ENCODE assay signal across 8 mouse cellular contexts in genomic region chr11:98982773-98983133, GRCm38 (mm10). TPM values are rescaled to one million over a fixed set of nuclear protein-coding genes. Genes with fewer than 3 reads are reported as not detected.
A peak's percentile ranks its signal among the peaks of the same experiment; 100 is the strongest.
DNase-seq lines count a peak whose midpoint lies in the region; ATAC-seq and TF ChIP-seq lines count a peak whose summit lies in the region.

Gene Gjd3, minus strand, starts transcription at chr11:98983016.

- no peak; the same call in 1 of the 2 replicates for TF ChIP-seq POLR2A in cortical plate, adult 2 months (IDR thresholded peaks at IDR 0.05; ENCODE audit: extremely low read depth, insufficient read depth, low read length)

- peak within 1 kb of the TSS; percentile 50 for H3K9ac ChIP-seq in kidney, embryonic 15.5 days
- H3K9ac ChIP-seq in hindbrain, postnatal 0 days (replicated peaks; ENCODE audit: low read length): peak within 1 kb of the TSS; percentile 72
- H3K9ac ChIP-seq in midbrain, postnatal 0 days (replicated peaks; ENCODE audit: low read length, poor library complexity, severe bottlenecking): peak within 1 kb of the TSS; percentile 89

- DNase-seq in kidney, adult 9 months: no peak
- no peak for DNase-seq in hindbrain, postnatal 0 days (ENCODE audit: low spot score)
- DNase-seq in midbrain, postnatal 0 days (ENCODE audit: low spot score): no peak
- DNase-seq in adrenal gland, postnatal 25 days: no peak
- no peak for DNase-seq in thymus, postnatal 14 days
- no peak for DNase-seq in layer of hippocampus, adult 11-12 months (ENCODE audit: low spot score)

- peak; percentile 35; the same call in 1 of the 2 replicates for ATAC-seq in kidney, embryonic 15.5 days (replicated peaks; ENCODE audit: low FRiP score)
- ATAC-seq in hindbrain, postnatal 0 days: no peak; the same call in 1 of the 2 replicates
- no peak; the same call in 1 of the 2 replicates for ATAC-seq in midbrain, postnatal 0 days (ENCODE audit: low FRiP score)

- H3K27ac ChIP-seq in kidney, embryonic 15.5 days: no peak within 1 kb of the TSS
- peak within 1 kb of the TSS; percentile 91 for H3K27ac ChIP-seq in cortical plate, adult 2 months (ENCODE audit: insufficient read depth, low read length)
- peak within 1 kb of the TSS; percentile 95 for H3K27ac ChIP-seq in hindbrain, postnatal 0 days
- peak within 1 kb of the TSS; percentile 95 for H3K27ac ChIP-seq in midbrain, postnatal 0 days (ENCODE audit: low read depth, low read length)

- H3K27me3 ChIP-seq in kidney, embryonic 15.5 days: peaks cover 33% of the 10 kb centered on the region
- H3K27me3 ChIP-seq in hindbrain, postnatal 0 days (ENCODE audit: insufficient read depth, low read length): no peaks in the 10 kb centered on the region
- H3K27me3 ChIP-seq in midbrain, postnatal 0 days (ENCODE audit: insufficient read depth, low read length): no peaks in the 10 kb centered on the region

- H3K4me2 ChIP-seq in kidney, embryonic 15.5 days: peak within 1 kb of the TSS; percentile 97
- H3K4me2 ChIP-seq in hindbrain, postnatal 0 days (ENCODE audit: low read depth, low read length): peak within 1 kb of the TSS; percentile 79
- peak within 1 kb of the TSS; percentile 61 for H3K4me2 ChIP-seq in midbrain, postnatal 0 days (ENCODE audit: low read depth, low read length, poor library complexity, severe bottlenecking)

- TF ChIP-seq CTCF in cortical plate, adult 2 months (IDR thresholded peaks at IDR 0.05; ENCODE audit: extremely low read depth, insufficient read depth, low read length): no peak
- TF ChIP-seq CTCF in hindbrain, postnatal 0 days (IDR thresholded peaks at IDR 0.05; ENCODE audit: low read depth): no peak
- TF ChIP-seq CTCF in midbrain, postnatal 0 days (IDR thresholded peaks at IDR 0.05): no peak

- 0 out of 2 replicates have a peak, but pooled peaks cover 2% of the 10 kb centered on the region for H3K36me3 ChIP-seq in kidney, embryonic 15.5 days
- no peaks in the 10 kb centered on the region for H3K36me3 ChIP-seq in hindbrain, postnatal 0 days (ENCODE audit: insufficient read depth, low read length)
- H3K36me3 ChIP-seq in midbrain, postnatal 0 days (ENCODE audit: insufficient read depth, low read length): no peaks in the 10 kb centered on the region

- peaks cover 37% of the 10 kb centered on the region for H3K4me1 ChIP-seq in kidney, embryonic 15.5 days
- H3K4me1 ChIP-seq in cortical plate, adult 2 months (ENCODE audit: control insufficient read depth, insufficient read depth, low read length): peaks cover 2% of the 10 kb centered on the region; the same call in 1 of the 2 replicates
- no peaks in the 10 kb centered on the region for H3K4me1 ChIP-seq in hindbrain, postnatal 0 days (ENCODE audit: insufficient read depth, low read length)
- H3K4me1 ChIP-seq in midbrain, postnatal 0 days (ENCODE audit: insufficient read depth, low read length): 0 out of 2 replicates have a peak, but pooled peaks cover 2% of the 10 kb centered on the region

- H3K4me3 ChIP-seq in kidney, embryonic 15.5 days (replicated peaks): peak within 1 kb of the TSS; percentile 58
- peak within 1 kb of the TSS; percentile 51 for H3K4me3 ChIP-seq in cortical plate, adult 2 months (ENCODE audit: insufficient read depth, low read length)
- H3K4me3 ChIP-seq in hindbrain, postnatal 0 days (ENCODE audit: low read length): peak within 1 kb of the TSS; percentile 63
- H3K4me3 ChIP-seq in midbrain, postnatal 0 days (ENCODE audit: low read depth, low read length): peak within 1 kb of the TSS; percentile 68

- no peaks in the 10 kb centered on the region for H3K9me3 ChIP-seq in kidney, embryonic 15.5 days (replicated peaks)
- H3K9me3 ChIP-seq in hindbrain, postnatal 0 days (ENCODE audit: low read length): no peaks in the 10 kb centered on the region
- H3K9me3 ChIP-seq in midbrain, postnatal 0 days (ENCODE audit: low read length): no peaks in the 10 kb centered on the region

- WGBS in kidney, embryonic 15.5 days: 0% methylated on average over 25 of the region's 28 CpGs
- WGBS in hindbrain, postnatal 0 days: 4% methylated on average over 24 of the region's 28 CpGs
- WGBS in midbrain, postnatal 0 days: 2% methylated on average over 27 of the region's 28 CpGs

RNA-seq across cellular contexts. Expression of gene Gjd3, which starts in this region (rescaled TPM):
- 0.48 and 0.51 TPM in 2 replicates for polyA plus RNA-seq in kidney, embryonic 15.5 days (2015; fragmentation: Nextera tagmentation; extraction: Ambion mirVana)
- polyA plus RNA-seq in cortical plate, adult 2 months (2012; rRNA removed): 3.4 and 3.5 TPM in 2 replicates
- total RNA-seq in hindbrain, postnatal 0 days (2014; rRNA removed): 0.75 and 5.0 TPM in 2 replicates
- 4.8 and 5.9 TPM in 2 replicates for polyA plus RNA-seq in hindbrain, postnatal 0 days (2015; fragmentation: Nextera tagmentation; extraction: Ambion mirVana)
- total RNA-seq in midbrain, postnatal 0 days (2014; rRNA removed): 3.0 and 5.1 TPM in 2 replicates
- polyA plus RNA-seq in midbrain, postnatal 0 days (2015; fragmentation: Nextera tagmentation; extraction: Ambion mirVana): 4.5 and 5.1 TPM in 2 replicates
- not detected in 2 replicates for total RNA-seq in adrenal gland, postnatal 25 days (2021)

Comparison
In these comparisons a context has a peak if more than half of its experiments do, and no peak if none do; other contexts are left out.
1. Peak in ATAC-seq, H3K4me3 ChIP-seq, H3K9ac ChIP-seq and H3K4me2 ChIP-seq in kidney, embryonic 15.5 days; RNA of the gene not detected or under 1 TPM.